Mouse (Mus musculus): ENCODE measurements at regions not wholly inside any gene's neighbourhood (a gene's known extent, or its start where the extent isn't known, plus 50 kb on each side); places are given as distances from the start of the nearest gene placed in this dataset. TPM values are rescaled to one million over a fixed set of nuclear protein-coding genes. Genes with fewer than 3 reads are reported as not detected.

GRCm38 (mm10) chr12:42063745-42064144 is 577.5 kb upstream of the Lrrn3 start:
- Histone ChIP-seq H3K9me3 (ENCODE audit: low read depth, low read length) (no peaks in the 10 kb centered on the region), H3K4me2 (no peak overlapping the region), H3K4me3 (ENCODE audit: low read depth, low read length) (no peak overlapping the region), H3K4me1 (ENCODE audit: insufficient read depth) (no peaks in the 10 kb centered on the region), H3K27me3 (ENCODE audit: insufficient read depth, low read length) (no peaks in the 10 kb centered on the region), H3K36me3 (ENCODE audit: insufficient read depth) (no peaks in the 10 kb centered on the region), H3K9ac (no peak overlapping the region), H3K27ac (ENCODE audit: low read depth) (no peak overlapping the region)
- DNase-seq (peak; percentile 2), ATAC-seq (ENCODE audit: insufficient read depth) (peak; percentile 41; the same call in 1 of the 2 replicates)
- TF ChIP-seq CTCF (IDR thresholded peaks at IDR 0.05; ENCODE audit: low read depth), result no peak

DNA sequence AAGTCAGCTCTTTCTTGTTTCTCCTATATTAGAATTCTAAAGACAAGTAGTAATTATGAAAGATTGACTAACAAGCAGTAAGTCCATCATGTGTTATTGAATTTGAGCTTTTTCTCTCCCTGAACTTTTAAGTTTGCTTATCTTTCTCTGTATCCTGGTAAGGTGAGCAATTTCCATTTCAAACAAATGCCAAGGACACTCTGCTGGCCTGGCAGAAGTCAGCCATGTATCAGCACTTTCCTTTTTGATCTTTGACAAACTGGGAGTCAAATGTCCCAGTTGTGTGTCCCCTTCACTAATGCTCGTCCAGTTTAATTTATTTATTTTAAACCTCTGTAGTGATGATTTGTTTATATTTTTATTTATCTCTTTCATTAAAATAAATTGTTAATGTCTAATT is 562.8 kb upstream of the Lrrn3 start:
- H3K36me3 ChIP-seq (ENCODE audit: insufficient read depth), result no peaks in the 10 kb centered on the region
- ATAC-seq (ENCODE audit: insufficient read depth) (no peak), DNase-seq (no peak)
- H3K4me3 ChIP-seq (ENCODE audit: low read depth, low read length), result no peak overlapping the region
- no peaks in the 10 kb centered on the region for H3K4me1 ChIP-seq (ENCODE audit: insufficient read depth)
- H3K9ac ChIP-seq, result no peak overlapping the region
- H3K9me3 ChIP-seq (ENCODE audit: low read depth, low read length), result no peaks in the 10 kb centered on the region
- no peaks in the 10 kb centered on the region for H3K27me3 ChIP-seq (ENCODE audit: insufficient read depth, low read length)
- WGBS, result 13% methylated on average over 1 of the region's 1 CpGs
- no peak for TF ChIP-seq CTCF (IDR thresholded peaks at IDR 0.05; ENCODE audit: low read depth)
- no peak overlapping the region for H3K27ac ChIP-seq (ENCODE audit: low read depth)
- H3K4me2 ChIP-seq, result no peak overlapping the region

DNA sequence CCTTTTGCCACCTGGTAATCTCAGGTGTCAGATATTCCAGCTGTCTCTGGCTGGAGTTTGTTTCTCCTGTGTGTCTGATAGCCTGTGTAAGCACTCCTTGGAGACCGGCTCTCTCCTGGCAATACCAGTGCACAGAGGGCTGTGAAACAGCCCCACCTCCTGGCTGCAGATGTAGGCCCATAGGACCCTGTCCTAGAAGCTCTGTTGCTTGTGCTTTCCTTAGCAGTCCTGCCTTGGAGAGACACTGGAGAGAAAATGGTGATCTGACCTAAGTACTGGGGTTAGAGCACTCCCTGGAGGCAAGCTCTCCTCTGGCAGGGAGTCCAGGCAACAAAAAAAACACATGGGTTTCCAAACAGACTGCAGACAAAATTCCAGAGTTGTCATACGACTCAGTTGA is 541.6 kb upstream of the Lrrn3 start:
- no peak; the same call in 1 of the 2 replicates for TF ChIP-seq CTCF (IDR thresholded peaks at IDR 0.05; ENCODE audit: low read depth)
- Histone ChIP-seq H3K27ac (ENCODE audit: low read depth) (no peak overlapping the region), H3K4me2 (no peak overlapping the region), H3K9me3 (ENCODE audit: low read depth, low read length) (no peaks in the 10 kb centered on the region), H3K27me3 (ENCODE audit: insufficient read depth, low read length) (no peaks in the 10 kb centered on the region), H3K36me3 (ENCODE audit: insufficient read depth) (no peaks in the 10 kb centered on the region), H3K4me3 (ENCODE audit: low read depth, low read length) (no peak overlapping the region), H3K9ac (no peak overlapping the region), H3K4me1 (ENCODE audit: insufficient read depth) (no peaks in the 10 kb centered on the region)
- ATAC-seq (ENCODE audit: insufficient read depth), result no peak
- DNase-seq, result peak; percentile 27
- WGBS, result 26% methylated on average over 2 of the region's 2 CpGs

- WGBS, result 69% methylated on average over 1 of the region's 1 CpGs
- no peak for TF ChIP-seq CTCF (IDR thresholded peaks at IDR 0.05; ENCODE audit: low read depth)
- DNase-seq, result no peak
- H3K4me1 ChIP-seq (ENCODE audit: insufficient read depth), result no peaks in the 10 kb centered on the region
- no peak overlapping the region for H3K9ac ChIP-seq
- H3K4me2 ChIP-seq, result no peak overlapping the region
- ATAC-seq (ENCODE audit: insufficient read depth), result no peak
- H3K27ac ChIP-seq (ENCODE audit: low read depth), result no peak overlapping the region
- no peaks in the 10 kb centered on the region for H3K9me3 ChIP-seq (ENCODE audit: low read depth, low read length)
- no peaks in the 10 kb centered on the region for H3K27me3 ChIP-seq (ENCODE audit: insufficient read depth, low read length)
- no peaks in the 10 kb centered on the region for H3K36me3 ChIP-seq (ENCODE audit: insufficient read depth)
- no peak overlapping the region for H3K4me3 ChIP-seq (ENCODE audit: low read depth, low read length)
These were observed 531.3 kb upstream of the Lrrn3 start for GRCm38 (mm10) chr12:42017506-42017905.

- H3K9me3 ChIP-seq (ENCODE audit: low read depth, low read length), result no peaks in the 10 kb centered on the region
- no peak overlapping the region for H3K9ac ChIP-seq
- 85% methylated on average over 3 of the region's 3 CpGs for WGBS
- no peaks in the 10 kb centered on the region for H3K36me3 ChIP-seq (ENCODE audit: insufficient read depth)
- DNase-seq (no peak), ATAC-seq (ENCODE audit: insufficient read depth) (no peak)
- H3K27ac ChIP-seq (ENCODE audit: low read depth), result no peak overlapping the region
- no peak overlapping the region for H3K4me2 ChIP-seq
- no peak for TF ChIP-seq CTCF (IDR thresholded peaks at IDR 0.05; ENCODE audit: low read depth)
- no peak overlapping the region for H3K4me3 ChIP-seq (ENCODE audit: low read depth, low read length)
- H3K4me1 ChIP-seq (ENCODE audit: insufficient read depth), result no peaks in the 10 kb centered on the region
- H3K27me3 ChIP-seq (ENCODE audit: insufficient read depth, low read length), result no peaks in the 10 kb centered on the region
These were observed 522.7 kb upstream of the Lrrn3 start for GRCm38 (mm10) chr12:42008827-42009383.

GRCm38 (mm10) chr12:42006912-42007311 is 520.7 kb upstream of the Lrrn3 start:
- TF ChIP-seq CTCF (IDR thresholded peaks at IDR 0.05; ENCODE audit: low read depth), result no peak
- H3K4me2 ChIP-seq, result no peak overlapping the region
- H3K4me3 ChIP-seq (ENCODE audit: low read depth, low read length), result no peak overlapping the region
- WGBS, result 58% methylated on average over 2 of the region's 2 CpGs
- no peak overlapping the region for H3K27ac ChIP-seq (ENCODE audit: low read depth)
- H3K27me3 ChIP-seq (ENCODE audit: insufficient read depth, low read length), result no peaks in the 10 kb centered on the region
- H3K36me3 ChIP-seq (ENCODE audit: insufficient read depth), result no peaks in the 10 kb centered on the region
- H3K9me3 ChIP-seq (ENCODE audit: low read depth, low read length), result no peaks in the 10 kb centered on the region
- H3K4me1 ChIP-seq (ENCODE audit: insufficient read depth), result no peaks in the 10 kb centered on the region
- DNase-seq, result no peak
- no peak overlapping the region for H3K9ac ChIP-seq
- ATAC-seq (ENCODE audit: insufficient read depth), result no peak

Small RNA genes lying in the stretch of these regions (microRNA-seq; reads per million reads assigned to microRNA genes)
- not detected for gene Gm25248 (ENCODE audit: borderline number of aligned reads)
